Mouse (Mus musculus) heart, postnatal 36 days (tissue): ENCODE data around the gene Haus3. TPM values are rescaled to one million over a fixed set of nuclear protein-coding genes. Genes with fewer than 3 reads are reported as not detected.
A peak's percentile ranks its signal among the peaks of the same experiment; 100 is the strongest.

ENCODE experiments used
- DNase-seq, 2 experiments: peaks; one replicate each; pipeline ENCODE4 v3.0.0; 2021 to 2022
- intact Hi-C: fragments of 180-260 bp; cut with DNase I; formaldehyde crosslinking; loops from one replicate; pipeline ENCODE4 v1.15.1; 2025
- total RNA-seq, 2 experiments: library from RNA; stranded (reverse); gene quantifications; 2 replicates each; pipeline ENCODE4 v1.2.3; 2021

The Haus3 gene
- total RNA-seq, 2 experiments from 2014 or later: 3.4 to 4.1 TPM

GRCm38 (mm10) chr5:34187601-34188316 lies 18.4 kb upstream of the Haus3 start, which contains the start of gene Mxd4:
Mxd4 (minus strand) TSS chr5:34187720.
- peak; percentile 98 for DNase-seq
- intact Hi-C loops: loop anchor here (10.0 kb wide), 4 partner anchors 253 to 533 kb away; partner anchors contain the start of genes Add1, Nelfa, Slbp and Tacc3

GRCm38 (mm10) chr5:34186961-34187391 lies 17.6 kb upstream of the Haus3 start:
- peak; percentile 69 to 80 for DNase-seq
- intact Hi-C loops: loop anchor here (10.0 kb wide), 4 partner anchors 252 to 532 kb away; partner anchors contain the start of genes Add1, Nelfa, Slbp and Tacc3

GRCm38 (mm10) chr5:34186391-34186790 lies 17.1 kb upstream of the Haus3 start:
- intact Hi-C loops: loop anchor here (10.0 kb wide), 4 partner anchors 252 to 532 kb away; partner anchors contain the start of genes Add1, Nelfa, Slbp and Tacc3
- DNase-seq: peak in 1 of 2 experiments; percentile 38

GRCm38 (mm10) chr5:34185791-34186190 lies 16.5 kb upstream of the Haus3 start:
- intact Hi-C loops: loop anchor here (2.0 to 10.0 kb wide), 5 partner anchors 15 to 531 kb away; partner anchors contain the start of genes Add1, Nelfa, Slbp and Tacc3
- peak in 1 of 2 experiments; percentile 2 for DNase-seq

- peak in 1 of 2 experiments; percentile 14 for DNase-seq
- intact Hi-C loops: loop anchor here (2.0 to 10.0 kb wide), 5 partner anchors 14 to 530 kb away; partner anchors contain the start of genes Add1, Nelfa, Slbp and Tacc3
These were observed 15.8 kb upstream of the Haus3 start for GRCm38 (mm10) chr5:34185051-34185580.

- intact Hi-C loops: loop anchor here (2.0 to 10.0 kb wide), 5 partner anchors 13 to 529 kb away; partner anchors contain the start of genes Add1, Nelfa, Slbp and Tacc3
- DNase-seq: no peak
These were observed 14.6 kb upstream of the Haus3 start for GRCm38 (mm10) chr5:34183976-34184375.

- DNase-seq: peak; percentile 77 to 80
- intact Hi-C loops: loop anchor here (10.0 kb wide), 4 partner anchors 249 to 529 kb away; partner anchors contain the start of genes Add1, Nelfa, Slbp and Tacc3
These were observed 14.0 kb upstream of the Haus3 start for GRCm38 (mm10) chr5:34183156-34183880.

- peak; percentile 58 to 59 for DNase-seq
- intact Hi-C loops: loop anchor here (10.0 kb wide), 4 partner anchors 248 to 528 kb away; partner anchors contain the start of genes Add1, Nelfa, Slbp and Tacc3
These were observed 13.2 kb upstream of the Haus3 start for GRCm38 (mm10) chr5:34182486-34182885.

- intact Hi-C loops: no loop called here
- DNase-seq: peak in 1 of 2 experiments; percentile 1
These were observed 8.5 kb upstream of the Haus3 start for GRCm38 (mm10) chr5:34177821-34178220.

- intact Hi-C loops: no loop called here
- DNase-seq: peak in 1 of 2 experiments; percentile 12
These were observed 7.8 kb upstream of the Haus3 start for GRCm38 (mm10) chr5:34177091-34177490.

- no peak for DNase-seq
- intact Hi-C loops: no loop called here
These were observed 7.4 kb upstream of the Haus3 start for GRCm38 (mm10) chr5:34176691-34177090.

- DNase-seq: no peak
- intact Hi-C loops: no loop called here
These were observed 6.0 kb upstream of the Haus3 start for GRCm38 (mm10) chr5:34175403-34175694.

- intact Hi-C loops: no loop called here
- DNase-seq: no peak
These were observed 5.4 kb upstream of the Haus3 start for GRCm38 (mm10) chr5:34174550-34175402.

- intact Hi-C loops: no loop called here
- DNase-seq: no peak
These were observed 4.7 kb upstream of the Haus3 start for GRCm38 (mm10) chr5:34174021-34174420.

- DNase-seq: peak in 1 of 2 experiments; percentile 30
- intact Hi-C loops: loop anchor here (2.0 kb wide), 1 partner anchor 14 kb away; no protein-coding TSS in a partner anchor
These were observed 1.4 kb upstream of the Haus3 start for GRCm38 (mm10) chr5:34170726-34171125.

- intact Hi-C loops: loop anchor here (2.0 kb wide), 1 partner anchor 15 kb away; no protein-coding TSS in a partner anchor
- DNase-seq: no peak
These were observed 627 bp upstream of the Haus3 start for GRCm38 (mm10) chr5:34169954-34170353.

- no peak for DNase-seq
- intact Hi-C loops: no loop called here
These were observed 1.5 kb downstream of the Haus3 start for GRCm38 (mm10) chr5:34167857-34168256.

GRCm38 (mm10) chr5:34165793-34166192 lies 3.5 kb downstream of the Haus3 start:
- intact Hi-C loops: no loop called here

GRCm38 (mm10) chr5:34148476-34148875 lies 20.9 kb downstream of the Haus3 start:
- no peak for DNase-seq
- intact Hi-C loops: no loop called here

More at GRCm38 (mm10) chr5:34165793-34166192, 3.5 kb downstream of the Haus3 start:
- no peak for DNase-seq

- no peak for DNase-seq
- intact Hi-C loops: no loop called here
These were observed 21.8 kb downstream of the Haus3 start for GRCm38 (mm10) chr5:34147554-34147953.
